Mouse (Mus musculus) embryonic stem cell, embryonic (primary cell): ENCODE measurements around the gene Vcl.

Source experiments
- CTCF ChIA-PET, 4 experiments: fragments of 300-600 bp in 2 of 4; fragments of 350-600 bp in 2 of 4; sonication (Branson Sonifier 250); formaldehyde crosslinking; loops; one replicate each; lab custom pipeline; 2022; ENCODE audit warnings: inconsistent platforms in 2 of 4; lab: Charles Lee
- POLR2A ChIA-PET, 4 experiments: fragments of 300-600 bp in 2 of 4; fragments of 350-600 bp in 2 of 4; sonication (Branson Sonifier 250); formaldehyde crosslinking; loops; one replicate each; lab custom pipeline; 2022; ENCODE audit warnings: antibody characterized with exemption in 4 of 4, inconsistent platforms in 1 of 4; lab: Charles Lee

Vcl gene

GRCm38 (mm10) chr14:20970389-20970788 lies 41.2 kb downstream of the Vcl start:
- POLR2A ChIA-PET = interaction anchor here in 3 of 4 experiments (0.5 to 2.4 kb wide), 9 partner anchors 12 to 82 kb away, joined by 3 to 18 read pairs (median 3); partner anchors contain the start of genes Vcl (in 2 of the 3), Adk (in 1 of the 3) and Ap3m1 (in 1 of the 3)
- CTCF ChIA-PET = interaction anchor here in 3 of 4 experiments (0.6 to 0.9 kb wide), 4 partner anchors 23 to 782 kb away, joined by 3 to 7 read pairs (median 4); no protein-coding TSS in a partner anchor

GRCm38 (mm10) chr14:20970927-20971326 lies 41.7 kb downstream of the Vcl start:
- ChIA-PET POLR2A (interaction anchor here in 2 of 4 experiments (0.7 to 2.4 kb wide), 8 partner anchors 13 to 82 kb away, joined by 3 to 18 read pairs (median 4); partner anchors contain the start of genes Vcl (in 2 of the 2), Adk (in 1 of the 2) and Ap3m1 (in 1 of the 2)), CTCF (interaction anchor here in 3 of 4 experiments (0.6 to 0.9 kb wide), 4 partner anchors 22 to 783 kb away, joined by 3 to 7 read pairs (median 4); no protein-coding TSS in a partner anchor)

- ChIA-PET POLR2A (interaction anchor here in 2 of 4 experiments (1.1 to 3.4 kb wide), 4 partner anchors 14 to 45 kb away, joined by 3 to 25 read pairs (median 6); partner anchors contain the start of gene Vcl (in 2 of the 2)), CTCF (interaction anchor here in 1 of 4 experiments (0.6 kb wide), 1 partner anchor 171 kb away, joined by 4 read pairs; no protein-coding TSS in a partner anchor)
These were observed 44.6 kb downstream of the Vcl start for GRCm38 (mm10) chr14:20973821-20974220.

GRCm38 (mm10) chr14:20976741-20977140 lies 47.5 kb downstream of the Vcl start:
- POLR2A ChIA-PET = interaction anchor here in 3 of 4 experiments (1.0 to 3.4 kb wide), 7 partner anchors 10 to 75 kb away, joined by 3 to 25 read pairs (median 7); partner anchors contain the start of genes Vcl (in 3 of the 3), Adk (in 1 of the 3) and Ap3m1 (in 1 of the 3)
- CTCF ChIA-PET = no interaction called here

- ChIA-PET CTCF (interaction anchor here in 1 of 4 experiments (0.6 kb wide), 1 partner anchor 174 kb away, joined by 5 read pairs; no protein-coding TSS in a partner anchor), POLR2A (interaction anchor here in 3 of 4 experiments (0.5 to 2.7 kb wide), 10 partner anchors 9 to 182 kb away, joined by 3 to 12 read pairs (median 4); partner anchors contain the start of genes Vcl (in 3 of the 3), Adk (in 1 of the 3) and Ap3m1 (in 1 of the 3))
These were observed 48.5 kb downstream of the Vcl start for GRCm38 (mm10) chr14:20977726-20978125.

- ChIA-PET POLR2A (interaction anchor here in 1 of 4 experiments (1.2 to 1.6 kb wide), 3 partner anchors 8 to 68 kb away, joined by 3 read pairs; partner anchors contain the start of genes Adk and Ap3m1), CTCF (no interaction called here)
These were observed 54.6 kb downstream of the Vcl start for GRCm38 (mm10) chr14:20983832-20984231.

- POLR2A ChIA-PET = interaction anchor here in 2 of 4 experiments (0.8 to 1.0 kb wide), 2 partner anchors 20 to 57 kb away, joined by 3 to 5 read pairs; partner anchors contain the start of gene Vcl (in 1 of the 2)
- CTCF ChIA-PET = no interaction called here
These were observed 56.3 kb downstream of the Vcl start for GRCm38 (mm10) chr14:20985482-20985881.

GRCm38 (mm10) chr14:20991492-20991891 lies 62.3 kb downstream of the Vcl start:
- CTCF ChIA-PET = interaction anchor here in 1 of 4 experiments (0.6 kb wide), 1 partner anchor 246 kb away, joined by 3 read pairs; no protein-coding TSS in a partner anchor

GRCm38 (mm10) chr14:20993067-20993691 lies 64.0 kb downstream of the Vcl start:
- ChIA-PET POLR2A (interaction anchor here in 3 of 4 experiments (0.7 to 2.2 kb wide), 7 partner anchors 14 to 91 kb away, joined by 3 to 14 read pairs (median 4); partner anchors contain the start of genes Vcl (in 3 of the 3), Adk (in 1 of the 3) and Ap3m1 (in 1 of the 3)), CTCF (interaction anchor here in 3 of 4 experiments (0.7 to 1.9 kb wide), 20 partner anchors 10 to 417 kb away, joined by 3 to 9 read pairs (median 3); partner anchors contain the start of gene Vcl (in 1 of the 3))

More at GRCm38 (mm10) chr14:20991492-20991891, 62.3 kb downstream of the Vcl start:
- POLR2A ChIA-PET = interaction anchor here in 2 of 4 experiments (2.1 to 2.2 kb wide), 3 partner anchors 61 to 62 kb away, joined by 9 to 14 read pairs (median 12); partner anchors contain the start of genes Vcl (in 2 of the 2), Adk (in 1 of the 2) and Ap3m1 (in 1 of the 2)

- CTCF ChIA-PET = interaction anchor here in 2 of 4 experiments (0.7 to 1.1 kb wide), 2 partner anchors 26 to 92 kb away, joined by 3 read pairs; no protein-coding TSS in a partner anchor
- POLR2A ChIA-PET = interaction anchor here in 1 of 4 experiments (1.3 kb wide), 1 partner anchor 92 kb away, joined by 3 read pairs; no protein-coding TSS in a partner anchor
These were observed 65.3 kb downstream of the Vcl start for GRCm38 (mm10) chr14:20994475-20994874.

GRCm38 (mm10) chr14:20995497-20995896 lies 66.3 kb downstream of the Vcl start:
- ChIA-PET CTCF (interaction anchor here in 1 of 4 experiments (0.6 kb wide), 2 partner anchors 190 to 259 kb away, joined by 3 read pairs; no protein-coding TSS in a partner anchor), POLR2A (interaction anchor here in 3 of 4 experiments (0.7 to 1.2 kb wide), 5 partner anchors 56 to 67 kb away, joined by 3 to 6 read pairs (median 4); partner anchors contain the start of gene Vcl (in 2 of the 3))

- CTCF ChIA-PET = interaction anchor here in 1 of 4 experiments (0.6 kb wide), 2 partner anchors 191 to 258 kb away, joined by 3 read pairs; no protein-coding TSS in a partner anchor
These were observed 67.2 kb downstream of the Vcl start for GRCm38 (mm10) chr14:20996361-20996760.

GRCm38 (mm10) chr14:20997548-20997947 lies 68.3 kb downstream of the Vcl start:
- ChIA-PET CTCF (no interaction called here), POLR2A (interaction anchor here in 1 of 4 experiments (2.6 to 5.2 kb wide), 2 partner anchors 12 to 68 kb away, joined by 8 to 22 read pairs; partner anchors contain the start of gene Vcl)

More at GRCm38 (mm10) chr14:20996361-20996760, 67.2 kb downstream of the Vcl start:
- POLR2A ChIA-PET = interaction anchor here in 2 of 4 experiments (1.1 to 1.2 kb wide), 3 partner anchors 55 to 67 kb away, joined by 3 to 6 read pairs (median 4); partner anchors contain the start of gene Vcl (in 1 of the 2)

GRCm38 (mm10) chr14:20999617-21000016 lies 70.4 kb downstream of the Vcl start:
- POLR2A ChIA-PET = interaction anchor here in 2 of 4 experiments (1.0 to 5.2 kb wide), 5 partner anchors 10 to 196 kb away, joined by 3 to 22 read pairs (median 3); partner anchors contain the start of gene Vcl (in 2 of the 2)
- CTCF ChIA-PET = no interaction called here

GRCm38 (mm10) chr14:21013800-21014334 lies 84.7 kb downstream of the Vcl start:
- ChIA-PET CTCF (no interaction called here), POLR2A (interaction anchor here in 2 of 4 experiments (0.7 to 1.4 kb wide), 2 partner anchors 85 to 407 kb away, joined by 3 to 4 read pairs; no protein-coding TSS in a partner anchor)

- CTCF ChIA-PET = no interaction called here
- POLR2A ChIA-PET = no interaction called here
These were observed 88.7 kb downstream of the Vcl start for GRCm38 (mm10) chr14:21017871-21018270.

- ChIA-PET CTCF (interaction anchor here (0.5 to 1.6 kb wide), 17 partner anchors 8 to 642 kb away, joined by 3 to 14 read pairs (median 3); no protein-coding TSS in a partner anchor), POLR2A (interaction anchor here in 3 of 4 experiments (0.6 to 1.8 kb wide), 12 partner anchors 8 to 289 kb away, joined by 3 to 9 read pairs (median 3); partner anchors contain the start of genes Adk (in 1 of the 3), Ap3m1 (in 1 of the 3) and Vcl (in 1 of the 3))
These were observed 89.8 kb downstream of the Vcl start for GRCm38 (mm10) chr14:21018977-21019376.
